Mouse (Mus musculus): ENCODE measurements around the gene Rbfox3. TPM values are rescaled to one million over a fixed set of nuclear protein-coding genes. Genes with fewer than 3 reads are reported as not detected.

The Rbfox3 gene
- polyA plus RNA-seq, 1 experiment from 2014 or later, result 0.36 TPM

- H3K9ac ChIP-seq, result no peak overlapping the region
- no peak overlapping the region for H3K4me3 ChIP-seq (replicated peaks)
- no peak overlapping the region for H3K27ac ChIP-seq
- 62% methylated on average over 7 of the region's 7 CpGs for WGBS (ENCODE audit: insufficient replicate concordance)
- no peaks in the 10 kb centered on the region for H3K9me3 ChIP-seq (replicated peaks)
- H3K36me3 ChIP-seq, result no peaks in the 10 kb centered on the region
- DNase-seq, result no peak
- no peak overlapping the region for H3K4me2 ChIP-seq
- peaks cover 16% of the 10 kb centered on the region for H3K27me3 ChIP-seq
- H3K4me1 ChIP-seq (replicated peaks), result no peaks in the 10 kb centered on the region
- ATAC-seq (ENCODE audit: low read depth), result no peak
Measured at GRCm38 (mm10) chr11:118676364-118676763, 235.0 kb downstream of the Rbfox3 start.

GRCm38 (mm10) chr11:118671958-118672357 is 239.4 kb downstream of the Rbfox3 start:
- no peak overlapping the region for H3K4me2 ChIP-seq
- H3K27me3 ChIP-seq, result no peaks in the 10 kb centered on the region
- ATAC-seq (ENCODE audit: low read depth) (no peak), DNase-seq (no peak)
- no peaks in the 10 kb centered on the region for H3K36me3 ChIP-seq
- H3K9ac ChIP-seq, result no peak overlapping the region
- H3K4me1 ChIP-seq (replicated peaks), result no peaks in the 10 kb centered on the region
- WGBS (ENCODE audit: insufficient replicate concordance), result 61% methylated on average over 6 of the region's 6 CpGs
- H3K4me3 ChIP-seq (replicated peaks), result no peak overlapping the region
- H3K9me3 ChIP-seq (replicated peaks), result no peaks in the 10 kb centered on the region
- H3K27ac ChIP-seq, result no peak overlapping the region

- no peaks in the 10 kb centered on the region for H3K36me3 ChIP-seq
- no peak for DNase-seq
- no peak overlapping the region for H3K4me2 ChIP-seq
- H3K9me3 ChIP-seq (replicated peaks), result no peaks in the 10 kb centered on the region
- no peaks in the 10 kb centered on the region for H3K27me3 ChIP-seq
- 67% methylated on average over 6 of the region's 6 CpGs for WGBS (ENCODE audit: insufficient replicate concordance)
- ATAC-seq (ENCODE audit: low read depth), result no peak
- no peak overlapping the region for H3K9ac ChIP-seq
- H3K4me1 ChIP-seq (replicated peaks), result no peaks in the 10 kb centered on the region
- H3K27ac ChIP-seq, result no peak overlapping the region
- no peak overlapping the region for H3K4me3 ChIP-seq (replicated peaks)
Measured at GRCm38 (mm10) chr11:118671216-118671615, 240.2 kb downstream of the Rbfox3 start.

GRCm38 (mm10) chr11:118669820-118670219 is 241.6 kb downstream of the Rbfox3 start:
- 61% methylated on average over 5 of the region's 5 CpGs for WGBS (ENCODE audit: insufficient replicate concordance)
- DNase-seq (no peak), ATAC-seq (ENCODE audit: low read depth) (no peak)
- Histone ChIP-seq H3K36me3 (no peaks in the 10 kb centered on the region), H3K9me3 (replicated peaks) (no peaks in the 10 kb centered on the region), H3K4me1 (replicated peaks) (no peaks in the 10 kb centered on the region), H3K27me3 (no peaks in the 10 kb centered on the region), H3K9ac (no peak overlapping the region), H3K27ac (no peak overlapping the region), H3K4me3 (replicated peaks) (no peak overlapping the region), H3K4me2 (no peak overlapping the region)

GRCm38 (mm10) chr11:118668351-118668750 is 243.0 kb downstream of the Rbfox3 start:
- Histone ChIP-seq H3K9me3 (replicated peaks) (no peaks in the 10 kb centered on the region), H3K9ac (no peak overlapping the region), H3K4me3 (replicated peaks) (no peak overlapping the region), H3K4me2 (no peak overlapping the region), H3K27me3 (no peaks in the 10 kb centered on the region), H3K36me3 (no peaks in the 10 kb centered on the region), H3K27ac (no peak overlapping the region), H3K4me1 (replicated peaks) (no peaks in the 10 kb centered on the region)
- DNase-seq, result no peak
- no peak for ATAC-seq (ENCODE audit: low read depth)
- WGBS (ENCODE audit: insufficient replicate concordance), result 59% methylated on average over 8 of the region's 8 CpGs

- Histone ChIP-seq H3K4me3 (replicated peaks) (no peak overlapping the region), H3K4me1 (replicated peaks) (no peaks in the 10 kb centered on the region), H3K27ac (no peak overlapping the region), H3K9ac (no peak overlapping the region), H3K9me3 (replicated peaks) (no peaks in the 10 kb centered on the region), H3K4me2 (no peak overlapping the region), H3K27me3 (no peaks in the 10 kb centered on the region), H3K36me3 (no peaks in the 10 kb centered on the region)
- ATAC-seq (ENCODE audit: low read depth), result no peak
- no peak for DNase-seq
- WGBS (ENCODE audit: insufficient replicate concordance), result 20% methylated on average over 1 of the region's 1 CpGs
Measured at GRCm38 (mm10) chr11:118667946-118668345, 243.5 kb downstream of the Rbfox3 start.

GRCm38 (mm10) chr11:118666172-118666571 is 245.2 kb downstream of the Rbfox3 start:
- ATAC-seq (ENCODE audit: low read depth), result no peak
- H3K27me3 ChIP-seq, result no peaks in the 10 kb centered on the region

GRCm38 (mm10) chr11:118663305-118663704 is 248.1 kb downstream of the Rbfox3 start:
- Histone ChIP-seq H3K4me1 (replicated peaks) (no peaks in the 10 kb centered on the region), H3K27me3 (no peaks in the 10 kb centered on the region), H3K27ac (no peak overlapping the region), H3K9ac (no peak overlapping the region), H3K4me3 (replicated peaks) (no peak overlapping the region), H3K9me3 (replicated peaks) (no peaks in the 10 kb centered on the region), H3K36me3 (no peaks in the 10 kb centered on the region), H3K4me2 (no peak overlapping the region)
- 63% methylated on average over 8 of the region's 8 CpGs for WGBS (ENCODE audit: insufficient replicate concordance)
- ATAC-seq (ENCODE audit: low read depth), result no peak
- no peak for DNase-seq

More at GRCm38 (mm10) chr11:118666172-118666571, 245.2 kb downstream of the Rbfox3 start:
- Histone ChIP-seq H3K4me3 (replicated peaks) (no peak overlapping the region), H3K9ac (no peak overlapping the region), H3K36me3 (no peaks in the 10 kb centered on the region), H3K4me2 (no peak overlapping the region), H3K4me1 (replicated peaks) (no peaks in the 10 kb centered on the region), H3K9me3 (replicated peaks) (no peaks in the 10 kb centered on the region), H3K27ac (no peak overlapping the region)
- no peak for DNase-seq
- 56% methylated on average over 3 of the region's 3 CpGs for WGBS (ENCODE audit: insufficient replicate concordance)

GRCm38 (mm10) chr11:118659305-118659704 is 252.1 kb downstream of the Rbfox3 start:
- Histone ChIP-seq H3K9me3 (replicated peaks) (no peaks in the 10 kb centered on the region), H3K4me3 (replicated peaks) (no peak overlapping the region), H3K27me3 (no peaks in the 10 kb centered on the region), H3K9ac (no peak overlapping the region), H3K36me3 (no peaks in the 10 kb centered on the region), H3K4me2 (no peak overlapping the region), H3K4me1 (replicated peaks) (no peaks in the 10 kb centered on the region), H3K27ac (no peak overlapping the region)
- WGBS (ENCODE audit: insufficient replicate concordance), result 12% methylated on average over 10 of the region's 10 CpGs
- ATAC-seq (ENCODE audit: low read depth) (no peak), DNase-seq (no peak)

GRCm38 (mm10) chr11:118655833-118656232 is 255.6 kb downstream of the Rbfox3 start:
- Histone ChIP-seq H3K4me2 (no peak overlapping the region), H3K9me3 (replicated peaks) (no peaks in the 10 kb centered on the region), H3K36me3 (no peaks in the 10 kb centered on the region), H3K27ac (no peak overlapping the region), H3K4me3 (replicated peaks) (no peak overlapping the region), H3K9ac (no peak overlapping the region), H3K27me3 (no peaks in the 10 kb centered on the region), H3K4me1 (replicated peaks) (no peaks in the 10 kb centered on the region)
- ATAC-seq (ENCODE audit: low read depth) (no peak), DNase-seq (no peak)
- 60% methylated on average over 4 of the region's 4 CpGs for WGBS (ENCODE audit: insufficient replicate concordance)

- Histone ChIP-seq H3K36me3 (no peaks in the 10 kb centered on the region), H3K9ac (no peak overlapping the region), H3K27ac (no peak overlapping the region), H3K4me1 (replicated peaks) (no peaks in the 10 kb centered on the region), H3K9me3 (replicated peaks) (no peaks in the 10 kb centered on the region), H3K4me2 (no peak overlapping the region), H3K27me3 (no peaks in the 10 kb centered on the region), H3K4me3 (replicated peaks) (no peak overlapping the region)
- DNase-seq (no peak), ATAC-seq (ENCODE audit: low read depth) (no peak)
- 75% methylated on average over 14 of the region's 14 CpGs for WGBS (ENCODE audit: insufficient replicate concordance)
Measured at GRCm38 (mm10) chr11:118653521-118654318, 257.7 kb downstream of the Rbfox3 start.
